Mouse (Mus musculus) liver, adult 2 months (tissue): ENCODE measurements around the gene Trim66.

Source experiments
- CTCF ChIP-seq: fragments of 200-500 bp; IDR thresholded peaks from 2 replicates; pipeline ENCODE4 v1.5.1; 2011; ENCODE audit warnings: low read depth, low read length, control low read depth
- POLR2A ChIP-seq: fragments of 200-500 bp; IDR thresholded peaks from 2 replicates; pipeline ENCODE4 v1.6.1; 2011; ENCODE audit warnings: low read length, control low read depth; ENCODE audit not compliant: insufficient read depth; ENCODE audit errors: extremely low read depth

DNA sequence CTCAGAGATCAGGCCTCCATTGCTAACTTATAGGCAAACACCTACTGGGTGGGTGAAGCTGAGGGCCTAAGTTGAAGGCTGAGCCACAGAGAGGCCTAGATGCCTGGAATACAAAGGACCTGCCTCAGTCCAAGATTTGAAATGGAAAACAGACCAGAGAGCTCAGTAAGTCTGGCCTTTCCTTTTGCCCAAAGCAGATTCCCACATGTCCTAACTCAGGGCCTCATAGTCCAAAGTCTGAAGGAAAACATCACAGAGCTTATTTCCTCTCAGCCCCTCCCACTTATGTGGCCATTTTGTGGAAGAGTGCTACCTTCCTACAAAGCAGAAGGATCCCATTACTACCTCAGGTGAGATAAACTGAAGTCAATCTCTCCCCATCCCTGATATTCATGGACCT lies 33.0 kb upstream of the Trim66 start:
- TF ChIP-seq CTCF (no peak), POLR2A (no peak)
